In genomic region chr5:85779205-85779604, GRCm38 (mm10) we compare ENCODE assay signal across 18 mouse cellular contexts.
DNase-seq lines count a peak whose midpoint lies in the region; ATAC-seq lines count a peak whose summit lies in the region.
"Had no signal": no experiment of that assay in that cellular context is flagged by ENCODE, and none has a peak within 500 bp of the region (broad histone marks: within the 10 kb centered on the region; RNA-seq: fewer than 3 reads in every experiment).

No protein-coding gene starts in this region.

- H3K9me3 ChIP-seq in forebrain, embryonic 12.5 days = no peaks in the 10 kb centered on the region
- no peaks in the 10 kb centered on the region for H3K9me3 ChIP-seq in forebrain, embryonic 15.5 days
- H3K9me3 ChIP-seq in hindbrain, embryonic 13.5 days = no peaks in the 10 kb centered on the region
- no peaks in the 10 kb centered on the region for H3K9me3 ChIP-seq in hindbrain, embryonic 11.5 days (ENCODE audit: control insufficient read depth, low read length)
- no peaks in the 10 kb centered on the region for H3K9me3 ChIP-seq in hindbrain, embryonic 14.5 days (ENCODE audit: control insufficient read depth, low read length)
- no peaks in the 10 kb centered on the region for H3K9me3 ChIP-seq in midbrain, embryonic 15.5 days
- H3K9me3 ChIP-seq: embryonic facial prominence, embryonic 15.5 days; forebrain, embryonic 10.5 days; heart, embryonic 12.5 days; hindbrain, embryonic 15.5 days had no signal

- H3K4me1 ChIP-seq in forebrain, embryonic 12.5 days = peaks cover 13% of the 10 kb centered on the region; the same call in 1 of the 2 replicates
- peaks cover 14% of the 10 kb centered on the region for H3K4me1 ChIP-seq in forebrain, embryonic 15.5 days
- H3K4me1 ChIP-seq in hindbrain, embryonic 13.5 days (replicated peaks) = peaks cover 14% of the 10 kb centered on the region
- no peaks in the 10 kb centered on the region for H3K4me1 ChIP-seq in hindbrain, embryonic 11.5 days (replicated peaks; ENCODE audit: control insufficient read depth, insufficient read depth, low read length)
- H3K4me1 ChIP-seq in hindbrain, embryonic 14.5 days (replicated peaks; ENCODE audit: control insufficient read depth, insufficient read depth, low read length) = peaks cover 16% of the 10 kb centered on the region
- H3K4me1 ChIP-seq in midbrain, embryonic 15.5 days = peaks cover 8% of the 10 kb centered on the region
- H3K4me1 ChIP-seq: embryonic facial prominence, embryonic 15.5 days; heart, embryonic 12.5 days; hindbrain, embryonic 15.5 days had no signal

- no peak overlapping the region for H3K4me2 ChIP-seq in forebrain, embryonic 12.5 days
- H3K4me2 ChIP-seq in forebrain, embryonic 15.5 days (replicated peaks) = no peak overlapping the region
- H3K4me2 ChIP-seq in hindbrain, embryonic 13.5 days = no peak overlapping the region
- H3K4me2 ChIP-seq in hindbrain, embryonic 11.5 days (replicated peaks; ENCODE audit: low read depth, low read length) = no peak overlapping the region
- no peak overlapping the region for H3K4me2 ChIP-seq in hindbrain, embryonic 14.5 days (replicated peaks)
- H3K4me2 ChIP-seq in midbrain, embryonic 15.5 days = no peak overlapping the region
- H3K4me2 ChIP-seq: embryonic facial prominence, embryonic 15.5 days; heart, embryonic 12.5 days; hindbrain, embryonic 15.5 days had no signal

- no peak overlapping the region for H3K9ac ChIP-seq in forebrain, embryonic 12.5 days
- no peak overlapping the region for H3K9ac ChIP-seq in forebrain, embryonic 15.5 days (replicated peaks)
- no peak overlapping the region for H3K9ac ChIP-seq in hindbrain, embryonic 13.5 days
- no peak overlapping the region for H3K9ac ChIP-seq in hindbrain, embryonic 11.5 days (ENCODE audit: low read depth, low read length)
- H3K9ac ChIP-seq in hindbrain, embryonic 14.5 days = no peak overlapping the region
- no peak overlapping the region for H3K9ac ChIP-seq in midbrain, embryonic 15.5 days
- H3K9ac ChIP-seq: embryonic facial prominence, embryonic 15.5 days; heart, embryonic 12.5 days; hindbrain, embryonic 15.5 days had no signal

- no peak overlapping the region for H3K27ac ChIP-seq in forebrain, embryonic 12.5 days
- H3K27ac ChIP-seq in forebrain, embryonic 15.5 days (replicated peaks) = no peak overlapping the region
- no peak overlapping the region; the same call in 1 of the 2 replicates for H3K27ac ChIP-seq in hindbrain, embryonic 13.5 days
- no peak overlapping the region for H3K27ac ChIP-seq in hindbrain, embryonic 11.5 days (ENCODE audit: low read depth, low read length)
- H3K27ac ChIP-seq in hindbrain, embryonic 14.5 days = 0 out of 2 replicates have a peak overlapping the region, but pooled peaks have one; percentile 16
- H3K27ac ChIP-seq in midbrain, embryonic 15.5 days = no peak overlapping the region
- H3K27ac ChIP-seq: embryonic facial prominence, embryonic 15.5 days; forebrain, embryonic 10.5 days; hindbrain, embryonic 15.5 days had no signal

- H3K27me3 ChIP-seq in forebrain, embryonic 12.5 days = no peaks in the 10 kb centered on the region
- no peaks in the 10 kb centered on the region for H3K27me3 ChIP-seq in forebrain, embryonic 15.5 days
- no peaks in the 10 kb centered on the region for H3K27me3 ChIP-seq in hindbrain, embryonic 13.5 days
- H3K27me3 ChIP-seq in hindbrain, embryonic 11.5 days (ENCODE audit: control insufficient read depth, insufficient read depth, low read length) = no peaks in the 10 kb centered on the region
- no peaks in the 10 kb centered on the region for H3K27me3 ChIP-seq in hindbrain, embryonic 14.5 days (ENCODE audit: control insufficient read depth, insufficient read depth, low read length)
- no peaks in the 10 kb centered on the region for H3K27me3 ChIP-seq in midbrain, embryonic 15.5 days (replicated peaks)
- H3K27me3 ChIP-seq: embryonic facial prominence, embryonic 15.5 days; heart, embryonic 12.5 days; hindbrain, embryonic 15.5 days had no signal

- 66% methylated on average over 4 of the region's 4 CpGs for WGBS in forebrain, embryonic 12.5 days
- 60% methylated on average over 4 of the region's 4 CpGs for WGBS in forebrain, embryonic 15.5 days
- 51% methylated on average over 4 of the region's 4 CpGs for WGBS in hindbrain, embryonic 13.5 days
- 70% methylated on average over 4 of the region's 4 CpGs for WGBS in hindbrain, embryonic 11.5 days
- WGBS in hindbrain, embryonic 14.5 days = 46% methylated on average over 4 of the region's 4 CpGs
- WGBS in midbrain, embryonic 15.5 days = 32% methylated on average over 4 of the region's 4 CpGs

- DNase-seq in hindbrain, embryonic 11.5 days (ENCODE audit: low spot score) = no peak
- no peak for DNase-seq in hindbrain, embryonic 14.5 days (ENCODE audit: low spot score)
- no peak for DNase-seq in left cerebral cortex, adult 11 months (ENCODE audit: low spot score)
- DNase-seq in gastrocnemius, postnatal 10 days = no peak
- DNase-seq: adrenal gland, postnatal 10 days; cerebellum, adult 11-12 months; cerebellum, adult 9-11 months; gastrocnemius, postnatal 25 days; kidney, adult 11 months had no signal

- H3K4me3 ChIP-seq in forebrain, embryonic 12.5 days (replicated peaks) = no peak overlapping the region
- H3K4me3 ChIP-seq in forebrain, embryonic 15.5 days = no peak overlapping the region
- no peak overlapping the region for H3K4me3 ChIP-seq in hindbrain, embryonic 13.5 days
- H3K4me3 ChIP-seq in hindbrain, embryonic 11.5 days (ENCODE audit: low read depth, low read length) = no peak overlapping the region
- no peak overlapping the region for H3K4me3 ChIP-seq in hindbrain, embryonic 14.5 days (replicated peaks; ENCODE audit: low read length)
- no peak overlapping the region for H3K4me3 ChIP-seq in midbrain, embryonic 15.5 days
- H3K4me3 ChIP-seq: embryonic facial prominence, embryonic 15.5 days; erythroblast, embryonic 14.5 days; forebrain, embryonic 10.5 days; heart, embryonic 12.5 days; hindbrain, embryonic 15.5 days had no signal

- no peaks in the 10 kb centered on the region for H3K36me3 ChIP-seq in forebrain, embryonic 12.5 days (replicated peaks)
- H3K36me3 ChIP-seq in forebrain, embryonic 15.5 days = no peaks in the 10 kb centered on the region
- no peaks in the 10 kb centered on the region for H3K36me3 ChIP-seq in hindbrain, embryonic 13.5 days
- no peaks in the 10 kb centered on the region for H3K36me3 ChIP-seq in hindbrain, embryonic 11.5 days (ENCODE audit: control insufficient read depth, insufficient read depth, low read length)
- no peaks in the 10 kb centered on the region for H3K36me3 ChIP-seq in hindbrain, embryonic 14.5 days (replicated peaks; ENCODE audit: control insufficient read depth, insufficient read depth)
- H3K36me3 ChIP-seq in midbrain, embryonic 15.5 days (replicated peaks) = no peaks in the 10 kb centered on the region
- H3K36me3 ChIP-seq: embryonic facial prominence, embryonic 15.5 days; forebrain, embryonic 10.5 days; heart, embryonic 12.5 days; hindbrain, embryonic 15.5 days had no signal

- ATAC-seq in forebrain, embryonic 12.5 days (ENCODE audit: low FRiP score) = peak; percentile 43; the same call in 1 of the 2 replicates
- ATAC-seq in forebrain, embryonic 15.5 days (replicated peaks) = no peak
- peak; percentile 55 for ATAC-seq in hindbrain, embryonic 13.5 days (ENCODE audit: low FRiP score)
- no peak for ATAC-seq in hindbrain, embryonic 11.5 days (ENCODE audit: low FRiP score)
- ATAC-seq in hindbrain, embryonic 14.5 days (ENCODE audit: low FRiP score) = no peak
- ATAC-seq in midbrain, embryonic 15.5 days (replicated peaks) = peak; percentile 76

Comparison
In these comparisons a context has a peak if more than half of its experiments do, and no peak if none do; other contexts are left out.
1. ATAC-seq: peak in forebrain, embryonic 12.5 days (single experiment), hindbrain, embryonic 13.5 days (single experiment) and midbrain, embryonic 15.5 days (single experiment); none in forebrain, embryonic 15.5 days (single experiment), hindbrain, embryonic 11.5 days (single experiment) and hindbrain, embryonic 14.5 days (single experiment).